Mouse (Mus musculus) adipocyte (in vitro differentiated cells): ENCODE measurements around the gene Shisa2.

ENCODE experiments used
- DNase-seq: peaks from one replicate; pipeline ENCODE4 v3.0.0-alpha.2; 2016; ENCODE audit warnings: low spot score

Gene Shisa2

DNA sequence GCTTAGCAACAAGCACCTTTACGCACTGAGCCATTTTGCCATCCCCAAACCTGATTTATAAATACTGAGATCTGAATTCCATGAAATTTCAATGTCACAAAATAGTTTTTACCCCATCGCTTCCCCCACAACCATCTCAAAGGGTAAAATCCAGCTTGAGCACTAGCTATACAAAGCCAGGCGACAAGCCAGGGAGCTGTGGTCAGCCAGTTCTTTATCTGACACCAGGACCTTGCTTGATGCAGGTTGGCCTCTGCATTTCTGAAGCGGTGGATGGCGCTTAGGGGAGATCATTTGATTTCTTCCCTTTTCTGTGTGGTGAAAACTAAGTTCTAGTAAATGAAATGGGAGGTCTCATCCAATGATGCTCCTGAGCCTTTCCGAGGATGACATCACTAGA, 7.0 kb downstream of the Shisa2 start:
- DNase-seq: no peak

GRCm38 (mm10) chr14:59633295-59633898, 8.3 kb downstream of the Shisa2 start:
- DNase-seq: no peak

- no peak for DNase-seq
Observed at GRCm38 (mm10) chr14:59633988-59634387, 8.9 kb downstream of the Shisa2 start.

DNA sequence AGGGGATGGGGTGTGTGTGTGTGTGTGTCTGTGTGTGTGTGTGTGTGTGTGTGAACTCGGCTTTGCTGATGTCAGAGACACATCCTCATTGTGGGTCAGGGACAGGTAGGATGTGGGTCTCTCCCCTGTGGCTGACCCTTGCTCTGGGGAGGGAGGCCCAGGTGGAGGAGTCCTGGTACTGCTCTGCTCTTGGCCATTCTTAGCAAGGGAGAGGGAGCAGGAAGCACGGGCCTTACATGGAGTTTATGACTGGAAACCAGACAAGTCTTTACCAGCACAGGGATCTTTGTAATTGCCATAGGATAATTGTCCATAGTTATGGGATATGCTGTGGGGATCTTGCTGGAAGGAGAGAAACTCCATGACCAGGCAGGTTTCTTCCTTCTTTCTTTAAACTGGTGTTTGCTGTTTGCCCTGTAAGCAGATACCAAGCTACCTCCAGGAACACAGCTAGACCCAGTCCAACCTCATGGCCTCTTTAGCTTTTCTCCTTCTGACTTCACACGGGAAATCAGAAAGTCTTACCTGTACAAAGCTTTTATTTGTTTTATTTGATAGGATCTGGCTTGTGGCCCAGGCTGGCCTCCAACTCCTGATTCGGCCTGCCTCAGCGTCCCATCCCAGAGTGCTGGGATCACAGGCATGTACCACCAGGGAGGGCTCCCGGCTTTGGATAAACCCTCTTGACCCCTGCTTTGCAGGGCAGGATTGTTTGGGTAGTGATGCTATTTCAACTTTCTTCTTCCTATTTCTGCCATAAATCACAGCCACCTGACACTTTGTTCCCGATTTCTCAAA, 14.0 kb downstream of the Shisa2 start:
- no peak for DNase-seq

DNA sequence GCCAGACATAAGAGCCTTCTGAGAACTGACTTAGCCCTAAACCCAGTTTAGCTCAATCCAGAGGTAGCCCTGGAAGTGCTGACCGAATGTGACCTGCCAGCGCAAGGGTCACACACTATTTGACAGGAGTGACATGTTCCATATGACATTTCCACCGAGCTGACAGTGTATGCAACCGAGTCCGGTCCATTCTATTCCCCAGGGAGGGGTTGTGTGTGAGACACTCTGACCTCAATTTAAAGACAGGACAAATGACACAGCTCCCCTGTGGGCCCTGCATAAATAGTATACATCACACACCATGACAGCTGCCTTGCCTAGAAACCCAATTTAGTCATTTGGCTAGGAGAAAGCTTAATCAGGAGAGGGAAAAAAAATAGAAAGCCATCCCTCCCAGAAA, 16.7 kb downstream of the Shisa2 start:
- DNase-seq: no peak

DNA sequence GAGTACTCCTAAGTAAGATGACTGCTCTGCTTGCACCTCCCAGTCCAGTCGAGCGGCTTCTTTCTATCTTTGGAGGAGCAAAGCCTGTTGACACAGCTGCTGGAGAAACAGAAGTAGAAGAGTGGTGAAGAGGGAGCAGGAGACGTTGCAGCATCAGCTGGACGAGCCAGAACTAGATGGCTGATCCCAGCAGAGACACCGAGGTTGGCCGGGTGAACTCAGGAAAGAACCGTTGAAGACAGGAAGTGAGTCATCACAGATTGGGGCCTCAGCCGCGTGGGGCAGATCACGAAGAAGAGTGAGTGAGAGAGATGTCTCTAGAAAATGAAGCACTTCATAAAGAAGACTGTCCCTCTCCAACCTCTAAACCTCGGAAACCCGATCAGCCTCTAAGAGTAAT, 18.5 kb downstream of the Shisa2 start:
- DNase-seq: no peak

- DNase-seq: no peak
Observed at GRCm38 (mm10) chr14:59644166-59644565, 19.1 kb downstream of the Shisa2 start.

GRCm38 (mm10) chr14:59644896-59645295, 19.8 kb downstream of the Shisa2 start:
- no peak for DNase-seq

GRCm38 (mm10) chr14:59646826-59647697, 22.0 kb downstream of the Shisa2 start:
- no peak for DNase-seq

- no peak for DNase-seq
Observed at GRCm38 (mm10) chr14:59648611-59649010, 23.5 kb downstream of the Shisa2 start.

- DNase-seq: no peak
Observed at GRCm38 (mm10) chr14:59649337-59649736, 24.2 kb downstream of the Shisa2 start.

DNA sequence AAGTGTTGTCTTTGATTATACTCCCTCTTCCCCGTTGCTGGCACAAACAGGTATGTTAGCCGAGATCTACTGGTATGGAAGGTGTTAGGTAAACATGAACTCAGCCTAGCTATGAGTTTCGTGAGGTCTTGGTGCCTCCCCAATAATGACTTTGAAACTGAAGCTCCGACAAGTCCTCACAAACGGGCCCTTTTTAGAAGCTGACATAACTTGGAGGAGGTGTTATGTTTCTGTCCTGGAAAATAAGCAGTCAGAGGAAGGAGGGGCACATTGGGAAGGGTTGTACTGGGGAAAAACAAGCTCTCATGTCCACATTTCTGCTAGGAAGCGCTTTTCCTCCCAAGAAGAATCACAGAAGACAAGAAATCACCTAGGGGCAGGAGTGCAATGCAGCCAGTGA, 31.5 kb downstream of the Shisa2 start:
- DNase-seq: no peak

GRCm38 (mm10) chr14:59657098-59657497, 32.0 kb downstream of the Shisa2 start:
- no peak for DNase-seq

DNA sequence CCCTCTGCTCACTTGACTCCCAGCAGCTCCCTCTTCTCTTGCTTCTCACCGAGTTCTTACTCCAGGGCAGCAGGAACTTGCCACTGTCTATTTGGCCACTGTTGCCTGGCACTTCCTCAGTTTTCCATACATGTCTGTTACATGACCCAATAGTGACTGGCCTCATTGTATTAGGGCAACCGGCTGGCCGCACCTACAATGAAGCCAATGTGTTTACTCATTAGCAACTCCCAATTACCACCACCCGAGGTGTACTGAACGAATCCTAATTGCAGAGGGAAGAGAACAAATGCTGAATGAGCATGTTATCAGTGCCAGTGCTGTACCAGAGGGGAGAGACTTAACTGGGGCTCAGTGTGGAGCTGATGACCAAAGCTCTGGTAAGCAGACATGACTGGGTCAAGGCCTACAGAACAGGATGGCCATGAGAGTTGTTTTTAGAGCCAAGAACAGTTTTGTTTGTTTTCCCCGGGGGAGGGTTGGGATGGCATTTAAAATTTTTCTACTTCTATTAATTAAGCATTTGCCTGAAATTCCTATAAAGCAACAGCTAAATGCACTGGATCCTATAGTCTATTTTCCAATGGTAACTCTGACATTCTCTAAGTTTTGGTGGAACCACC, 47.9 kb downstream of the Shisa2 start:
- no peak for DNase-seq

DNA sequence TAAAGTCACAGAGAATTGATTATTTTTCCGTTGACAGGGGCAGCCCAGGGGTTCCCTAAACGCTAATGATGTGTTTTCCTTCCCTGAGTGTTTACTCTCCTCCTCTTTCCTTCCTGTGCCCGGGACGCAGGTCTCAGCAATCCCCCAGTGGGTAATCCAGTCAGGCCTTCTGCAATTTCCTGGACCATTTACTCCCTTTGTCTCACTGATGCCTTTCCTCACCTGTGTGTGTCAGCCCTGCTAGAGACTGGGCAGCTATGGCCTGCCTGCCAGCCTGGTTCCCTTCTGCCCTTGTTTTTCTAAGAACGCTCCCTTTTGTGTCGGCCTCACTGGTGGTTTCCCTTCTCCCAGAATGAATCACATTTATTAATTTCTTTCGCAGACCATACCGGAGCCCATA, 49.4 kb downstream of the Shisa2 start:
- DNase-seq: no peak

DNA sequence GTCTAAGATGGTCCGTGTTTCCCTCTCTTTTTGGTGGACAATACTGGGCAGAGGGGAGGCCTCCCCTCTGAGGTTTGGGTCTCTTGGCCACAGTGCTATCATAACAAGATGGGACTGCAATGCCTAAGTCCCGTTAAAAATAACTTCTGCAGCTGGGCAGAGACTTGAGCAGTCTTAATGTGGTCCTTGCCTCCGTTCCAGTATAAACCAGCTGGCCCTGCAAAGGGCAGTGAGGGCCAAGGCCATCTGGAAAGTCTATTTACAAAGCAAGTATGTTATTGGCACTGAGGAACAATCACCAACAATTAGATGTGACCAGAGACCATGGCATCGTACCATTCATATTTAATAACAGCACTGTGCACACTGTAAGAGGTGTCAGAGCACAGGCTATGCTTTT, 50.2 kb downstream of the Shisa2 start:
- DNase-seq: no peak

- DNase-seq: no peak
Observed at GRCm38 (mm10) chr14:59677598-59678003, 52.5 kb downstream of the Shisa2 start.
